Mouse (Mus musculus) bone marrow macrophage, adult 2 months (primary cell): Measurements from ENCODE around the gene Lgals9.

Source experiments
- CTCF ChIP-seq: IDR thresholded peaks from 2 replicates; pipeline ENCODE4 v1.5.1; 2012; ENCODE audit warnings: low read depth, mild to moderate bottlenecking, low read length, moderate library complexity
- POLR2A ChIP-seq: IDR thresholded peaks from 2 replicates; pipeline ENCODE4 v1.6.1; 2012; ENCODE audit warnings: mild to moderate bottlenecking, low read depth, low read length, borderline replicate concordance

GRCm38 (mm10) chr11:79006417-79006816, 21.7 kb upstream of the Lgals9 start:
- TF ChIP-seq POLR2A (no peak), CTCF (no peak)
